Mouse (Mus musculus) heart, embryonic 10.5 days (tissue): ENCODE measurements around the gene Washc3. TPM values are rescaled to one million over a fixed set of nuclear protein-coding genes. Genes with fewer than 3 reads are reported as not detected.

Experiments used
- DNase-seq: peaks from one replicate; pipeline ENCODE4 v3.0.0-alpha.2; 2017; ENCODE audit warnings: low spot score
- H3K27ac ChIP-seq: fragments of 300-500 bp; sonication (generic); 2 replicates; pipeline ENCODE4 v1.5.1; 2016; ENCODE audit warnings: mild to moderate bottlenecking
- H3K27me3 ChIP-seq: fragments of 300-500 bp; sonication (generic); 2 replicates; pipeline ENCODE4 v1.6.1; 2016; ENCODE audit warnings: mild to moderate bottlenecking; ENCODE audit not compliant: poor library complexity, insufficient read depth, severe bottlenecking
- H3K36me3 ChIP-seq: fragments of 300-500 bp; sonication (generic); 2 replicates; pipeline ENCODE4 v1.6.1; 2016; ENCODE audit warnings: mild to moderate bottlenecking, moderate library complexity
- H3K4me1 ChIP-seq: fragments of 300-500 bp; sonication (generic); 2 replicates; pipeline ENCODE4 v1.6.1; 2016; ENCODE audit warnings: mild to moderate bottlenecking
- H3K4me3 ChIP-seq: fragments of 300-500 bp; sonication (generic); 2 replicates; pipeline ENCODE4 v1.5.1; 2016; ENCODE audit warnings: mild to moderate bottlenecking, moderate library complexity
- H3K9me3 ChIP-seq: fragments of 300-500 bp; sonication (generic); 2 replicates; pipeline ENCODE4 v1.6.1; 2016; ENCODE audit warnings: mild to moderate bottlenecking, moderate library complexity
- WGBS: fragments of 180-500 bp; shearing (Covaris S2); methylation state at CpG from one replicate; pipeline ENCODE4 v1.1.7; 2016; 5-methylcytosine and 5-hydroxymethylcytosine counted together
- polyA plus RNA-seq: library from polyadenylated mRNA; unstranded; fragments of >200 nt; fragmentation: Nextera tagmentation; extraction: Ambion mirVana; gene quantifications from 2 replicates; pipeline ENCODE4 v1.2.1, GENCODE M21; 2016

Gene Washc3
- polyA plus RNA-seq = 49.9 and 54.4 TPM in 2 replicates

DNA sequence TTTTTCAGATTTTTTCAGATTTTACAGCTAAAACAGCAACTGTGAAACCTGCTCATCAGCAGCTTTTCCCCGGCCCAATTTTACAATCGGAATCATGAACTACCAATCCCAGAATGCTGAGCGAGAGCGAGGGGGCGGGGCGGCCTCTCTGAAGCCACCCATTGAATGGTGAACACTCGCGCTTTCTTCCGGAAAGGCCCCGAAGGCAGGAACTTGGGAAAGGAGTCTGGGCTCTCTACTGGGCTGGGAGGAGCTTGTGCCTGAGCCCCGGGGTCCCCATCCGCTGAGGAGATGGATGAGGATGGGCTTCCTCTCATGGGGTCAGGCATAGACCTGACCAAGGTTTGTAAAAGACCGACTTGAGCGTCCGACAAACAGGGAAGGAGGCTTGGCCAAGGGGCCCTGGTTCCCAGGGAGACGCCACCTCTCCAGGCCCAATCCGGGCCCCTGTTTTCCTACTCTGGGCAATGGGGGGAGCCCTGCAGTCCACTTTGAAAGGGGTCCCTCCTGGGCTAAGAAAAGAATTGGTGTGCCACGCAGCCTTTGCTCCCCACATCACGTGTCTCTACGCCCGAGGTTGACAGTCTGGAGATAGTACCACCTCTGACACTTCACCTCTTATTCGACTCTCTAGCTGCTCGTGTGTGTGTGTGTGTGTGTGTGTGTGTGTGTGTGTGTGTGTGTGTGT is at the start of gene Washc3:
Gene Washc3 (plus strand): TSS at position 143 of the 688 bp plus-strand sequence.
- peaks cover 6% of the 10 kb centered on the region for H3K36me3 ChIP-seq
- WGBS = 3% methylated on average over 23 of the region's 23 CpGs

GRCm38 (mm10) chr10:88151658-88152057 is 49.2 kb upstream of the Washc3 start:
- Histone ChIP-seq H3K9me3 (no peaks in the 10 kb centered on the region), H3K4me1 (peaks cover 5% of the 10 kb centered on the region; the same call in 1 of the 2 replicates), H3K36me3 (peaks cover 63% of the 10 kb centered on the region), H3K4me3 (no peak overlapping the region), H3K27me3 (no peaks in the 10 kb centered on the region), H3K27ac (no peak overlapping the region)
- DNase-seq = no peak
- 88% methylated on average over 6 of the region's 6 CpGs for WGBS

More for the DNA sequence above, at the start of gene Washc3:
- DNase-seq = peak; percentile 96
- Histone ChIP-seq H3K27ac (peak within 1 kb of the TSS; percentile 91), H3K4me3 (peak within 1 kb of the TSS; percentile 72), H3K4me1 (0 out of 2 replicates have a peak, but pooled peaks cover 4% of the 10 kb centered on the region), H3K9me3 (no peaks in the 10 kb centered on the region), H3K27me3 (no peaks in the 10 kb centered on the region)

DNA sequence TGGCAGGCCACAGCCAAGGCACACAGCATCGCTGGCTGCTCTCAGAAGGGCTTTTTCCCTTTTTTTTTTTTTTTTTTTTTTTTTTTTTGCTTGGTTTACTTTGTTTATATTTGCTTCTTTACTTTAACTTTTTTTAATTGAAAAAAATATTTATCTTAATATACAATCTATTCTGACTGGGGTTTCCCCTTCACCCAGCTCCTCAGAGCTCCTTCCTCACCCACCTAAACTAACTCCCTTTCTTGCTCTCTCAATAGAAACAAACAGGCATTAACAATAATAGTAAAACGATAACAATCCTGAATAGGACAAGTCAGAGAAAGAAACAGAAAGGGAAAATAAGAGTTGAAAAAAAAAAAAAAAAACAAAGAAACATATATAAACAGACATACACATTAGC is 38.8 kb upstream of the Washc3 start:
- WGBS = 93% methylated on average over 2 of the region's 2 CpGs
- peaks cover 61% of the 10 kb centered on the region for H3K36me3 ChIP-seq

DNA sequence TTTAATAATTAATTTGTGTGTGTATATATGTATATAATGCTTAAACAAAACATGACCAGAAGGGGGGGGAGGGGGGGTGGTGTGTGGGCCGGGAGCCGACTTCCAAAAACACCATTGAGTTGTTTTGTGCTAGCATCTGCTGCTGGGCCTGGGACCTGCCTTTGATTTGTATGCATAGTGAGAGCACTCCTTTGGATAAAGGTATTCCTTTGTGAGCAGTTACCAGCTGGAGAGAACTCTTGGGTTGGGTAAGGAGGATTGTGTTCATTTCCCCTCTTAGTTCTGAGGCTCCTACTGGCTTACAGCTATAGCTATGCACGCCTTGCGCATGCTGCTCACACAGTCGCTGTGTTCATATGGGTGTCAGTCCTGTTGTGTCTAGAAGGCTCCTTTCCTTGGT is 38.2 kb upstream of the Washc3 start:
- no peaks in the 10 kb centered on the region for H3K27me3 ChIP-seq
- H3K27ac ChIP-seq = no peak overlapping the region
- H3K36me3 ChIP-seq = peaks cover 61% of the 10 kb centered on the region
- no peaks in the 10 kb centered on the region for H3K9me3 ChIP-seq
- no peak overlapping the region for H3K4me3 ChIP-seq
- WGBS = 90% methylated on average over 5 of the region's 5 CpGs
- no peaks in the 10 kb centered on the region for H3K4me1 ChIP-seq
- no peak for DNase-seq

More for the DNA sequence above, 38.8 kb upstream of the Washc3 start:
- no peak for DNase-seq
- no peak overlapping the region for H3K27ac ChIP-seq
- H3K4me1 ChIP-seq = no peaks in the 10 kb centered on the region
- H3K4me3 ChIP-seq = no peak overlapping the region
- no peaks in the 10 kb centered on the region for H3K27me3 ChIP-seq
- no peaks in the 10 kb centered on the region for H3K9me3 ChIP-seq

GRCm38 (mm10) chr10:88166158-88166557 is 34.7 kb upstream of the Washc3 start:
- H3K36me3 ChIP-seq = peaks cover 44% of the 10 kb centered on the region
- WGBS = 93% methylated on average over 3 of the region's 3 CpGs
- no peak for DNase-seq

DNA sequence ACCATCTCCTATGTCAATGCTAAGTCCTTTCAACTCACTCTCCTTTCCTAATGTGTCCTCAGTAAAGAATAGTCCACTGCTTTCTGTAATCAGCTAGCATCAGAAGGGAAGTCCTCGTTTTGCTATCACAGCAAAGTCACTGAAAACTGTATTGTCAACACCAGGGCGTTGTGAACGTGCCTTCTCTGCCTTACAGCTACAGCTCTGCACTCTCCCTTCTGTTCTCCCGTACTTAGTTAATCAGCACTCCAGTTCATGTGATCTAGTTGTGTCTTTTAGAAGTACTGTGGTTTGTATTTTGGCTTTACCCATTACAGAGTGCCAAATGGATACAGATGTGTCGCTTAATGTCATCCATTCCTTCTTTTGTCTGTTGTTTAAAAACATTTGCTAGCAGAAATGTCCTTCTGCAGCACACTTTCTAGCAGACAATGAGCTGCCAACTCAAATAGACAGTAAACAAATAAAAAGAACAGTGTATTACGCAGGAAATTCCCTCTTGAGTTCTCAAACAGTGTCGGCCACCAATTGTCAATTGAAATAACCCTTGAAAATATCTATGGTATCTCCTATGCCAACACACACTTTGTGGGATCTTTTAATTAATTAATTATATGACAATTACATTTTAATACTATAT is 33.3 kb upstream of the Washc3 start:
- Histone ChIP-seq H3K4me3 (no peak overlapping the region), H3K27ac (no peak overlapping the region), H3K36me3 (peaks cover 36% of the 10 kb centered on the region), H3K27me3 (no peaks in the 10 kb centered on the region), H3K9me3 (no peaks in the 10 kb centered on the region), H3K4me1 (no peaks in the 10 kb centered on the region)
- 68% methylated on average over 7 of the region's 7 CpGs for WGBS
- DNase-seq = no peak

More at GRCm38 (mm10) chr10:88166158-88166557, 34.7 kb upstream of the Washc3 start:
- H3K4me3 ChIP-seq = no peak overlapping the region
- H3K4me1 ChIP-seq = no peaks in the 10 kb centered on the region
- H3K27me3 ChIP-seq = no peaks in the 10 kb centered on the region
- no peaks in the 10 kb centered on the region for H3K9me3 ChIP-seq
- H3K27ac ChIP-seq = no peak overlapping the region

DNA sequence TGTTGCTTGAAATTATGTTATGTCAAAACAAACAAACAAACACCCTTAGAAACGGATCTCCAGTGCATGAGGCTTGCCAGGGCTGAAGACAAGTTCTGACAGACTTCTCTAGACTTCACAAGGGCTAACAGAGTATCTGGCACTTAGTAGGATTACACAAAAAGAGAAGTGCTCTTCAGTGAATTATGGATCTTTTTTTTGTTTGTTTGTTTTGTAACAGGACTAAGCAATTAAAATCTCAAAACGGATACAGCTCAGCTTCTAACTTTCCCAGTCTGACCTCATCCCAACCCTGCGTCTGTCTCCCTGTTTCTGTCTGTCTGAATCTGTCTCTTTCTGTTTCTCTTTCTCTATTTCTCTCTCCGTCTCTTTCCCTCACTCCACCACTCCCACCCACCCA is 352 bp upstream of the Washc3 start:
- peak overlapping the region; percentile 72 for H3K4me3 ChIP-seq
- no peaks in the 10 kb centered on the region for H3K9me3 ChIP-seq
- H3K27me3 ChIP-seq = no peaks in the 10 kb centered on the region
- WGBS = 19% methylated on average over 4 of the region's 4 CpGs
- 0 out of 2 replicates have a peak, but pooled peaks cover 4% of the 10 kb centered on the region for H3K4me1 ChIP-seq
- peaks cover 6% of the 10 kb centered on the region for H3K36me3 ChIP-seq
- peak overlapping the region; percentile 91 for H3K27ac ChIP-seq
- DNase-seq = no peak

DNA sequence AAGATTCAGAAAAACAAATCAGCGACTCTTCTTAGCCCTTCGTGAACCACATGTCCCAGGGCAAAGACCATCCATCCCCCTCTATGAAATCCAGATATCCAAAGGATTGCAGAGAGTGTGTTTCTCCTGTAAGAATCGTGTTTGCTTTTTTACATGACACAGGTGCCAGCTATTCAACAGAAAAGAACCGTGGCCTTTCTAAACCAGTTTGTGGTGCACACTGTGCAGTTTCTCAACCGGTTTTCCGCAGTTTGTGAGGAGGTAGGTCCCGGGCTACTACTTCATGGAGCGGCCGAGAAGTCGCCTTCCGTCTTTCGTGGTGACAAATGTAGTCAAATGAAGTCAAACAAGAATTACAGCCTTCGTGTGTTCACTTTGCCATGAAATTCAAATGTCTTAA is 757 bp downstream of the Washc3 start:
- Histone ChIP-seq H3K36me3 (peaks cover 6% of the 10 kb centered on the region), H3K4me3 (peak overlapping the region; percentile 72), H3K27ac (peak overlapping the region; percentile 91), H3K27me3 (no peaks in the 10 kb centered on the region), H3K9me3 (no peaks in the 10 kb centered on the region), H3K4me1 (0 out of 2 replicates have a peak, but pooled peaks cover 4% of the 10 kb centered on the region)
- DNase-seq = no peak
- 77% methylated on average over 13 of the region's 13 CpGs for WGBS

DNA sequence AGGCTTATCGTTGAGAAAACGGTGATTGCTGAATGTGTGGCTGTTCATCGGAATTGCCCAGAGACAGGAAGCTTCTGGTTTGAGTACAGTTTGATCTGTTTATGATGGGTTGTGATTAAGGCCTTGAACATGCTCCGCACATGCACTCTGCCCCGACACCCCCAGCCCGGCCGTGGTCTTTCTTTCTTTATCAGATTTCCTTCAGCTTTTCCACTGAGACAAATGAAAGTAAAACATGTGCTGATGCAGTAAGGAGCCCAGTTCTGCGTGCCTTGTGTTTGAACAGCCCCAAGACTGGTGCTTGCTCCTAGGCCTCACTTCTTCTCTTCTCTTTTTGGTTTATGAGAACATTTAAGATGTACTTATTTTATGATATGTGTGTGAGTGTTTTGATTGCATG is 1.7 kb downstream of the Washc3 start:
- DNase-seq = no peak
- no peaks in the 10 kb centered on the region for H3K9me3 ChIP-seq
- no peak overlapping the region for H3K4me3 ChIP-seq
- WGBS = 82% methylated on average over 8 of the region's 8 CpGs
- H3K27me3 ChIP-seq = no peaks in the 10 kb centered on the region
- H3K27ac ChIP-seq = no peak overlapping the region
- H3K36me3 ChIP-seq = peaks cover 6% of the 10 kb centered on the region
- 0 out of 2 replicates have a peak, but pooled peaks cover 4% of the 10 kb centered on the region for H3K4me1 ChIP-seq

GRCm38 (mm10) chr10:88203236-88203635 is 2.3 kb downstream of the Washc3 start:
- H3K36me3 ChIP-seq = peaks cover 6% of the 10 kb centered on the region
- H3K4me1 ChIP-seq = 0 out of 2 replicates have a peak, but pooled peaks cover 4% of the 10 kb centered on the region
- no peaks in the 10 kb centered on the region for H3K9me3 ChIP-seq
- H3K27me3 ChIP-seq = no peaks in the 10 kb centered on the region
- H3K27ac ChIP-seq = no peak overlapping the region
- H3K4me3 ChIP-seq = no peak overlapping the region
- DNase-seq = no peak
- WGBS = 92% methylated on average over 6 of the region's 6 CpGs

GRCm38 (mm10) chr10:88212644-88213043 is 11.8 kb downstream of the Washc3 start:
- no peaks in the 10 kb centered on the region for H3K27me3 ChIP-seq
- no peaks in the 10 kb centered on the region for H3K4me1 ChIP-seq
- WGBS = 87% methylated on average over 5 of the region's 5 CpGs
- DNase-seq = no peak
- H3K9me3 ChIP-seq = no peaks in the 10 kb centered on the region
- no peak overlapping the region for H3K4me3 ChIP-seq
- H3K27ac ChIP-seq = no peak overlapping the region
- H3K36me3 ChIP-seq = peaks cover 16% of the 10 kb centered on the region; the same call in 1 of the 2 replicates

DNA sequence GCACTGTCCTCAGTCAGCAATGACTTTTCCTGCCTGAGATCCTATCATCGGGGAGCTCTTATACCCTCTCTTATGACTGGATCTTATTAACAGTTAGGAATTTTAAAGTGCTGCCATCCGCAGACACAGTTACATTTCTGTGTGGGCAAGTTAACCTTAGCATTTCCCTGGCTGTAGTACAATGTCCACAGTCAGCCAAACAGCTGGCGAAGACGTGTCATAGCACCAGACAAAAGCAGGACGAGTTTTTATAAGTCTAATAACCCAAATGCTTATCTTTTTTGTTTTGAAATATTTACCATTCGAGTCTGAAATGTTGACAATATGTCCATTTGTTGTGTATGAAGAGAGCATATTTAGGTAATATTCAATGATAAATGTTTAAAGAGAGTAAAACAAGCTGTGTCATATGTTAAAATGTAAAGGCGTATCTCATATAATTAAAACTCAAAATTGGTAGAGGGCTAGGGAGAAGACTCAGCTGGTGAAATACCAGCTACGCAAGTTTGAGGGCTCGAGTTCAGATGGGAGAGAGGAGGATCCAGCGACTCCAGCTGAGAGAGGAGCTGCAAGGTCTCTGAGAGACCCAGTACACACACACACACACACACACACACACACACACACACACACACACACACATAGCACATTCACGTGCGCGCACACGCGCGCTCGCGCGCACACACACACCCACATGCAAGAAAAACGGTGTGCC is 14.1 kb downstream of the Washc3 start:
- DNase-seq = no peak
- no peak overlapping the region for H3K4me3 ChIP-seq
- no peak overlapping the region for H3K27ac ChIP-seq
- WGBS = 94% methylated on average over 20 of the region's 20 CpGs
- peaks cover 16% of the 10 kb centered on the region; the same call in 1 of the 2 replicates for H3K36me3 ChIP-seq
- H3K4me1 ChIP-seq = no peaks in the 10 kb centered on the region
- H3K9me3 ChIP-seq = no peaks in the 10 kb centered on the region
- H3K27me3 ChIP-seq = no peaks in the 10 kb centered on the region

GRCm38 (mm10) chr10:88218161-88218560 is 17.3 kb downstream of the Washc3 start:
- 90% methylated on average over 3 of the region's 3 CpGs for WGBS
- H3K27ac ChIP-seq = no peak overlapping the region
- H3K4me1 ChIP-seq = peaks cover 6% of the 10 kb centered on the region
- no peaks in the 10 kb centered on the region for H3K27me3 ChIP-seq
- H3K4me3 ChIP-seq = no peak overlapping the region
- H3K9me3 ChIP-seq = no peaks in the 10 kb centered on the region
- no peak for DNase-seq
- H3K36me3 ChIP-seq = peaks cover 11% of the 10 kb centered on the region; the same call in 1 of the 2 replicates
